Mouse (Mus musculus) MEL (cell line): ENCODE results near the gene Spaca7. TPM values are rescaled to one million over a fixed set of nuclear protein-coding genes. Genes with fewer than 3 reads are reported as not detected.
"Not testable (repeated sequence)": the region's sequence is repeated elsewhere in the genome, so short reads cannot be mapped to it uniquely, and the experiment has no call there.

Source experiments
- DNase-seq: peaks from one replicate; pipeline ENCODE4 v3.0.0; 2011; ENCODE audit warnings: low read depth, low spot score
- H3K27ac ChIP-seq: 2 replicates; pipeline ENCODE4 v1.5.1; 2012; ENCODE audit warnings: low read depth, mild to moderate bottlenecking, control low read depth, low read length, moderate library complexity; ENCODE audit not compliant: control insufficient read depth
- H3K27me3 ChIP-seq, 2 experiments: fragments of 150-350 bp in 1 of 2; sonication (generic) in 1 of 2; 2 replicates each; pipeline ENCODE4 v1.6.1; 2012; ENCODE audit warnings: low read length in 2 of 2, mild to moderate bottlenecking in 2 of 2, improper control_type of control experiment in 1 of 2, moderate library complexity in 1 of 2; ENCODE audit not compliant: insufficient read depth in 2 of 2, control insufficient read depth in 1 of 2
- H3K36me3 ChIP-seq, 2 experiments: 2 replicates each; pipeline ENCODE4 v1.6.1; 2012 to 2014; ENCODE audit warnings: low read length in 2 of 2, improper control_type of control experiment in 1 of 2, inconsistent platforms in 1 of 2, mild to moderate bottlenecking in 1 of 2; ENCODE audit not compliant: insufficient read depth in 2 of 2, control insufficient read depth in 1 of 2
- H3K4me1 ChIP-seq, 2 experiments: fragments of 150-350 bp in 1 of 2; sonication (generic) in 1 of 2; 2 replicates each; pipeline ENCODE4 v1.6.1; 2012; ENCODE audit warnings: low read length in 2 of 2, improper control_type of control experiment in 1 of 2, mild to moderate bottlenecking in 1 of 2; ENCODE audit not compliant: insufficient read depth in 2 of 2, control insufficient read depth in 1 of 2
- H3K4me3 ChIP-seq, 2 experiments: fragments of 150-350 bp in 1 of 2; sonication (generic) in 1 of 2; 2 replicates each; pipeline ENCODE4 v1.5.1; 2012; ENCODE audit warnings: low read depth in 2 of 2, low read length in 2 of 2, mild to moderate bottlenecking in 2 of 2, moderate library complexity in 2 of 2, control low read depth in 1 of 2, improper control_type of control experiment in 1 of 2; ENCODE audit not compliant: control insufficient read depth in 1 of 2, insufficient read depth in 1 of 2
- H3K79me2 ChIP-seq: 2 replicates; pipeline ENCODE4 v1.6.1; 2012; ENCODE audit warnings: mild to moderate bottlenecking, low read length, moderate library complexity; ENCODE audit not compliant: control insufficient read depth, poor library complexity, insufficient read depth
- H3K9ac ChIP-seq: 2 replicates; pipeline ENCODE4 v1.6.1; 2012; ENCODE audit warnings: low read depth, mild to moderate bottlenecking, control low read depth, low read length, moderate library complexity; ENCODE audit not compliant: control insufficient read depth, poor library complexity, severe bottlenecking
- H3K9me3 ChIP-seq: fragments of 150-350 bp; sonication (generic); replicated peaks from 2 replicates; pipeline ENCODE4 v1.6.1; 2012; ENCODE audit warnings: mild to moderate bottlenecking, low read length, improper control_type of control experiment, moderate library complexity; ENCODE audit not compliant: insufficient read depth
- CTCF ChIP-seq, 3 experiments: IDR thresholded peaks in 2 of 3; conservative IDR thresholded peaks in 1 of 3; 2 replicates each; pipeline ENCODE4 v1.5.1; 2011 to 2012; ENCODE audit warnings: low read length in 3 of 3, low read depth in 2 of 3, mild to moderate bottlenecking in 2 of 3, improper control_type of control experiment in 1 of 3, inconsistent platforms in 1 of 3, mixed read lengths in 1 of 3, moderate library complexity in 1 of 3; ENCODE audit not compliant: control insufficient read depth in 1 of 3, insufficient read depth in 1 of 3, poor library complexity in 1 of 3, severe bottlenecking in 1 of 3
- E2F4 ChIP-seq: IDR thresholded peaks from 2 replicates; pipeline ENCODE4 v1.6.1; 2011; ENCODE audit warnings: low read depth, low read length, improper control_type of control experiment, borderline replicate concordance
- EP300 ChIP-seq, 2 experiments: IDR thresholded peaks; 2 replicates each; pipeline ENCODE4 v1.6.1; 2011; ENCODE audit warnings: improper control_type of control experiment in 2 of 2, low read length in 2 of 2, low read depth in 1 of 2, mild to moderate bottlenecking in 1 of 2
- JUND ChIP-seq: IDR thresholded peaks from 2 replicates; pipeline ENCODE4 v1.6.1; 2011; ENCODE audit warnings: low read depth, mild to moderate bottlenecking, improper control_type of control experiment, low read length
- MAFK ChIP-seq: IDR thresholded peaks from 2 replicates; pipeline ENCODE4 v1.6.1; 2011; ENCODE audit warnings: low read depth, mild to moderate bottlenecking, low read length, improper control_type of control experiment, borderline replicate concordance
- MAZ ChIP-seq: IDR thresholded peaks from 2 replicates; pipeline ENCODE4 v1.6.1; 2012; ENCODE audit warnings: low read depth, mild to moderate bottlenecking, inconsistent platforms, low read length, improper control_type of control experiment
- POLR2AphosphoS2 ChIP-seq: IDR thresholded peaks from 2 replicates; pipeline ENCODE4 v1.6.1; 2011; ENCODE audit warnings: low read length, improper control_type of control experiment
- RCOR1 ChIP-seq: IDR thresholded peaks from 2 replicates; pipeline ENCODE4 v1.6.1; 2012; ENCODE audit warnings: low read depth, mild to moderate bottlenecking, inconsistent platforms, low read length, improper control_type of control experiment
- SIN3A ChIP-seq: IDR thresholded peaks from 2 replicates; pipeline ENCODE4 v1.6.1; 2012; ENCODE audit warnings: low read length, improper control_type of control experiment, inconsistent platforms
- TBP ChIP-seq: IDR thresholded peaks from 2 replicates; pipeline ENCODE4 v1.8.0; 2011; ENCODE audit warnings: low read depth, low read length, improper control_type of control experiment
- UBTF ChIP-seq: IDR thresholded peaks from 2 replicates; pipeline ENCODE4 v1.6.1; 2012; ENCODE audit warnings: low read depth, mild to moderate bottlenecking, inconsistent platforms, low read length, improper control_type of control experiment, moderate library complexity, borderline replicate concordance; ENCODE audit not compliant: insufficient read depth
- USF1 ChIP-seq: IDR thresholded peaks from 2 replicates; pipeline ENCODE4 v1.6.1; 2014; ENCODE audit warnings: low read depth, mild to moderate bottlenecking, inconsistent platforms, low read length, improper control_type of control experiment, moderate library complexity
- ZKSCAN1 ChIP-seq: IDR thresholded peaks from 2 replicates; pipeline ENCODE4 v1.6.1; 2012; ENCODE audit warnings: low read depth, mild to moderate bottlenecking, inconsistent platforms, low read length, improper control_type of control experiment, moderate library complexity
- ZMIZ1 ChIP-seq: IDR thresholded peaks from 2 replicates; pipeline ENCODE4 v1.6.1; 2012; ENCODE audit warnings: low read depth, mild to moderate bottlenecking, inconsistent platforms, low read length, improper control_type of control experiment, moderate library complexity
- polyA plus RNA-seq, 2 experiments: library from polyadenylated mRNA; stranded (reverse) in 1 of 2; unstranded in 1 of 2; fragments of >175 nt in 1 of 2; fragments of >200 nt in 1 of 2; gene quantifications; 2 replicates each; pipeline versions ENCODE4 v1.2.1 to v1.2.4; 2012; ENCODE audit warnings: low replicate concordance in 2 of 2, low read depth in 1 of 2; ENCODE audit not compliant: insufficient read length in 2 of 2, insufficient read depth in 1 of 2, missing spikeins in 1 of 2
- total RNA-seq: library from RNA; depleted of rRNA; stranded (reverse); fragments of 300-350 nt; gene quantifications from 2 replicates; pipeline ENCODE4 v1.2.3, GENCODE M21; 2012

Spaca7 gene
- total and polyA plus RNA-seq, 3 experiments: not detected

DNA sequence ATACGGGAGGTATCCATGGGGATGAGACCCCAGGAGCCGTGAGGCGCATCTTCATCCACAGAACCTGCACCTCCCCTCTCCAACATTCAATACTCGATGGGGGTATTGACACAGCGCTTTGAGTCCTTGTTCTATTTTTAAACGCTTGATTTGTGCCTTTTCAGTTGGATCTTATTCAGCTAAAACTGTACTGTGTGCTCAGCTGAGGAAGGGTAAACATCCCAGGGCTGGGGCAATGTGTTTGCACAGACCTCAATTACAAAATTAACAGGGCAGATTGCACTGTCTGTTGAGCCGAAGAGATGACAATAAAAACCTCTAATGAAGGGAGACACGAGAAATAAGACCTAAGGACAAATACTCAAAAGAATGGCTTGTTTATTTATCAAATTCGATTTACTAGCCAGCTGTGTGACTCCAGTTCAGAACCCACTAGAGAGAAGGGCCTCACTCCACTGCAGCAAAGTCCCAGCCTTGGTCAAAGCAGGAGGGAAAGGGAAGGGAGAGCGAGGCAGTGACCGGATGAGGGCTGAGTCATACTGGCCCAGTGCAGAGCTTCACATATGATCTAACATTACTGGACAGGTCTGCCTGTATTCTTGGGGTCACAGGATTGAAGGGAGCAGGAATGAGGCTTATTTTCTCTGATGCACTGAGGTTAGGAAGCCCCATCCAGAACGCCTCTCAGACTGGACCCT is 37.1 kb downstream of the Spaca7 start:
- Histone ChIP-seq H3K9me3 (no peaks in the 10 kb centered on the region), H3K36me3 (no peaks in the 10 kb centered on the region), H3K27ac (no peak overlapping the region), H3K4me3 (no peak overlapping the region), H3K27me3 (no peaks in the 10 kb centered on the region), H3K4me1 (no peaks in the 10 kb centered on the region), H3K9ac (no peak overlapping the region), H3K79me2 (no peaks in the 10 kb centered on the region)
- TF ChIP-seq EP300 (IDR thresholded peaks at IDR 0.05; ENCODE audit: low read depth in 1 of 2, low read length in 2 of 2): no peak
- TF ChIP-seq JUND: no peak
- no peak for TF ChIP-seq TBP
- DNase-seq: no peak

DNA sequence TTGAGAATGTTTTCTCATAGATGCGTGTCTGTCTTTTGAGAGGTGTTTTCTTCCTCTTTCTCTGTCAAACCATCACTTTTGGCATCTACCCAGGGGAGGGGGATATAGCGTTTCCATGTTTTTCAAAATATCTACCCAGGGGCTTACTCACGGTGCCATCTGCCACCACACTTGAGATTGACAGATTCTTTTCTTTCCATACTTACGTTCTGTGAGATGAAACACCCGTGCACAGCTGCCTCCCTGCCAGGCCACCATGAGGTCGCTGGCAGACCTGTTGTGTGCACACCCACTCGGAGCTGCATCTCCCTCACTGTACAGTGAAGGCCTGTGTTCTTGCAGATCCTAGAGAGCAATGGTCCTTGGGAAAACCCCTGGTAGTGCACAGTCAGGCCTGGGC is 40.4 kb downstream of the Spaca7 start:
- TF ChIP-seq USF1: no peak
- TF ChIP-seq TBP: no peak
- no peak for TF ChIP-seq CTCF (IDR thresholded peaks at IDR 0.05 in 2 of 3, conservative IDR thresholded peaks at IDR 0.05 in 1 of 3; ENCODE audit: control insufficient read depth in 1 of 3, insufficient read depth in 1 of 3, low read depth in 2 of 3, low read length in 3 of 3, poor library complexity in 1 of 3, severe bottlenecking in 1 of 3)
- TF ChIP-seq ZKSCAN1: no peak
- TF ChIP-seq EP300 (IDR thresholded peaks at IDR 0.05; ENCODE audit: low read depth in 1 of 2, low read length in 2 of 2): no peak
- TF ChIP-seq E2F4: no peak
- no peak for TF ChIP-seq UBTF
- TF ChIP-seq RCOR1: no peak
- no peak for TF ChIP-seq ZMIZ1
- no peak for TF ChIP-seq MAZ
- no peak for TF ChIP-seq POLR2AphosphoS2
- TF ChIP-seq SIN3A: no peak
- no peak for TF ChIP-seq MAFK
- no peak for DNase-seq
- no peaks in the 10 kb centered on the region for H3K36me3 ChIP-seq
- no peaks in the 10 kb centered on the region for H3K4me1 ChIP-seq
- no peaks in the 10 kb centered on the region for H3K79me2 ChIP-seq
- H3K9me3 ChIP-seq: no peaks in the 10 kb centered on the region
- H3K27me3 ChIP-seq: no peaks in the 10 kb centered on the region
- no peak overlapping the region for H3K4me3 ChIP-seq
- no peak overlapping the region for H3K27ac ChIP-seq
- H3K9ac ChIP-seq: no peak overlapping the region

DNA sequence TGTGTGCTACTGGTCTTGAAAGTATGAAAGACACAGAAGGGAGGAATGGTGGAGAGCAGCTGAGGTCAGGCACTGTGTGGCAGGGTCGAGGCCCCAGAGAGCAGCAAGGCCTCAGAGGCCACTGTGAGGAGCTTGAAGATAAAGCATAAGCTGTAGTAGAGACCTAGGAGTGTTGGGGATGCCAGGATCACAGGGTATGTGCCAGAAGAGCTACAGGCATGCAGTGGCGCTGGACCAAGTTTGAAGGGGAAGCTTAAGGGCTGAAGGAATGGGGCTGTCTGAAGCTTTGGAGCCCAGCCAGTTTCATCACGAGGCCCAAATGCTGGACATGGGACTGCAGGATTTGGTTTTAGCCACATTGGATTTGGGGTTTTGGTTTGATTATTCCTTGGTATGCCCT is 44.5 kb downstream of the Spaca7 start:
- not testable (repeated sequence) for H3K79me2 ChIP-seq, H3K36me3 ChIP-seq, DNase-seq, H3K4me3 ChIP-seq, H3K9me3 ChIP-seq, H3K27me3 ChIP-seq, H3K9ac ChIP-seq, H3K27ac ChIP-seq, H3K4me1 ChIP-seq
